Mouse (Mus musculus): ENCODE data around the gene Gm13089. TPM values are rescaled to one million over a fixed set of nuclear protein-coding genes. Genes with fewer than 3 reads are reported as not detected.
"Not testable (repeated sequence)": the region's sequence is repeated elsewhere in the genome, so short reads cannot be mapped to it uniquely, and the experiment has no call there.

Gene Gm13089
- polyA plus RNA-seq (2012; ENCODE audit: insufficient read depth, insufficient read length, low replicate concordance, missing spikeins): not detected in 2 replicates

DNA sequence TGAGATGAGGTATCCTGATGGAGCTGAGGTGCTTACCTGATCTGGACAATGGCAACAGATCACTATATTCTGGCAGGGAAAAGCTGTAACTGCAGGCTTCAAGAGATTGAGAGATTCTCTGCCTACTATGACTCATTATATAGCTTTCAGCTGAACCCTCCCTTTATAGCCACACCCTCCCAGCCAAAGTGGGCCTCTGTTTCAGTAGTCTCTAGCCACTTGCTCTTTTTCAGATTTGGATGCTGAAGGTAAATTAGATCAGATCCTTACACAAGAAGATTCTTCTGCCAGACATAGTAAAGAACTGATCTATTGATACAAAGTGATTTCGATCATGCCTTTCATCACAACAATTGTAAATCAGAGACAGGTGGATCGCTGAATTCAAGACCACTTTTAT is at the start of gene Gm13089:
TSS of gene Gm13089 (minus strand) at position 101 of the 400 bp plus-strand sequence.
- WGBS: 85% methylated on average over 2 of the region's 2 CpGs
- no peak within 1 kb of the TSS for H3K4me3 ChIP-seq (ENCODE audit: insufficient read depth, low read depth, low read length)
- H3K27ac ChIP-seq (ENCODE audit: insufficient read depth, low read depth, low read length): no peak within 1 kb of the TSS
- TF ChIP-seq POLR2A (IDR thresholded peaks at IDR 0.05; ENCODE audit: insufficient read depth, low read depth, low read length): no peak
- no peak for TF ChIP-seq CTCF (IDR thresholded peaks at IDR 0.05; ENCODE audit: insufficient read depth, low read depth, low read length)
- no peaks in the 10 kb centered on the region for H3K4me1 ChIP-seq (ENCODE audit: control insufficient read depth, insufficient read depth, low read length)

- Histone ChIP-seq H3K4me1 (ENCODE audit: control insufficient read depth, insufficient read depth, low read length) (no peaks in the 10 kb centered on the region), H3K27ac (ENCODE audit: insufficient read depth, low read depth, low read length) (no peak within 1 kb of the TSS), H3K4me3 (ENCODE audit: insufficient read depth, low read depth, low read length) (no peak within 1 kb of the TSS)
- TF ChIP-seq POLR2A (IDR thresholded peaks at IDR 0.05; ENCODE audit: insufficient read depth, low read depth, low read length): no peak
- no peak for TF ChIP-seq CTCF (IDR thresholded peaks at IDR 0.05; ENCODE audit: insufficient read depth, low read depth, low read length)
- WGBS: 87% methylated on average over 1 of the region's 1 CpGs
Observed at GRCm38 (mm10) chr4:143719155-143719554, 16.6 kb upstream of the Gm13089 start, which contains the start of gene Gm13078. Gene Gm13078 (plus strand): TSS chr4:143719455.

- not testable (repeated sequence) for H3K27ac ChIP-seq (ENCODE audit: insufficient read depth, low read depth, low read length)
Observed at GRCm38 (mm10) chr4:143657146-143657545, 45.4 kb downstream of the Gm13089 start, which contains the start of gene Gm13088. Gene Gm13088 (minus strand): TSS chr4:143657246.

More at GRCm38 (mm10) chr4:143657146-143657545, 45.4 kb downstream of the Gm13089 start, which contains the start of gene Gm13088:
- H3K4me3 ChIP-seq (ENCODE audit: insufficient read depth, low read depth, low read length); H3K4me1 ChIP-seq (ENCODE audit: control insufficient read depth, insufficient read depth, low read length): not testable (repeated sequence)

Other genes with a start within 250 kb of the Gm13089 start
- not detected in 2 replicates for gene Gm13043, start 191.4 kb downstream of the Gm13089 start, polyA plus RNA-seq (2012; ENCODE audit: insufficient read depth, insufficient read length, low replicate concordance, missing spikeins)
- gene Gm13040, start 166.8 kb downstream of the Gm13089 start, polyA plus RNA-seq (2012; ENCODE audit: insufficient read depth, insufficient read length, low replicate concordance, missing spikeins): not detected in 2 replicates
- gene BC080695, start 151.0 kb downstream of the Gm13089 start, polyA plus RNA-seq (2012; ENCODE audit: insufficient read depth, insufficient read length, low replicate concordance, missing spikeins): not detected in 2 replicates
- not detected in 2 replicates for gene Gm13057, start 151.0 kb downstream of the Gm13089 start, polyA plus RNA-seq (2012; ENCODE audit: insufficient read depth, insufficient read length, low replicate concordance, missing spikeins)
- gene Gm13083, start 87.7 kb downstream of the Gm13089 start, polyA plus RNA-seq (2012; ENCODE audit: insufficient read depth, insufficient read length, low replicate concordance, missing spikeins): not detected in 2 replicates
- not detected in 2 replicates for gene Gm13088, start 45.5 kb downstream of the Gm13089 start, polyA plus RNA-seq (2012; ENCODE audit: insufficient read depth, insufficient read length, low replicate concordance, missing spikeins)
- gene Gm13078, start 16.7 kb upstream of the Gm13089 start, polyA plus RNA-seq (2012; ENCODE audit: insufficient read depth, insufficient read length, low replicate concordance, missing spikeins): not detected in 2 replicates
- gene Gm13023, start 86.6 kb upstream of the Gm13089 start, polyA plus RNA-seq (2012; ENCODE audit: insufficient read depth, insufficient read length, low replicate concordance, missing spikeins): not detected in 2 replicates
- not detected in 2 replicates for gene Gm13084, start 113.4 kb upstream of the Gm13089 start, polyA plus RNA-seq (2012; ENCODE audit: insufficient read depth, insufficient read length, low replicate concordance, missing spikeins)
- not detected in 2 replicates for gene Gm13103, start 143.8 kb upstream of the Gm13089 start, polyA plus RNA-seq (2012; ENCODE audit: insufficient read depth, insufficient read length, low replicate concordance, missing spikeins)
- gene Pramef6, start 197.7 kb upstream of the Gm13089 start, polyA plus RNA-seq (2012; ENCODE audit: insufficient read depth, insufficient read length, low replicate concordance, missing spikeins): not detected in 2 replicates
- gene Pramef25, start 248.3 kb upstream of the Gm13089 start, polyA plus RNA-seq (2012; ENCODE audit: insufficient read depth, insufficient read length, low replicate concordance, missing spikeins): not detected in 2 replicates